Mouse (Mus musculus): ENCODE measurements around the gene Sbf2. TPM values are rescaled to one million over a fixed set of nuclear protein-coding genes. Genes with fewer than 3 reads are reported as not detected.

The Sbf2 gene
- polyA plus RNA-seq, 1 experiment, result 5.5 TPM

DNA sequence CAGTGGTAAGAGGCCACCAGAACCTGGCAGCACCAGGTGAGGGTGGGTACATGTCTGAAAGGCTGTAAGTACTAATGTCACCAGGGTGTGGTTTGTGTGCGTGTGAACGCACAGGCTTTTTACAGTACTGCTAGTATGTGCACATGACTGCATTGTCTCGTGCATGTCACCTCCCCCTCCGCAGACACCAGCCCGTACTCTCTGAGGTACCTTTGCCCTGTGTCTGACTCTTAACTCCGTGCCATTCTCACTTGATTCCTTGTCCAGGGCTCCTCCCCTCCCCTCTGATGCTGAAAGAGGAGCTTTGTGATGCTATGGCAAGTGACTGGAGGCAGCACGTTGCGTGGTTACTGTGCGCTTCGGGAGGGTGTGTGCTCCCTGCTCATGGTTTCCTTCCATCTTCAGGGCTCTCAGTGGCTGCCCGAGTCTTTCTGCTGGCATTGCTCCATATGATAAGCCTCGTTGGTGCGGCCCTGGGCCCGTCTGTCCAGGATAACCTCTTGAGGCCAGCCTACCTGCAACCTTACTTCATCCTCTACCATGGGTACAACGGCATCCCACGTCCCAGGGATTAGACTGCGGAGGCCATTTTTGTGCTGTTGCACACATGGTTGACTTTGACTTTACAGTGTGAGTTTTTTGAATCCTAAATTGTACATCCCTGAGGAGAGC, 315.8 kb downstream of the Sbf2 start:
- DNase-seq (ENCODE audit: low read depth in 1 of 2, low spot score in 2 of 2), result no peak
- no peaks in the 10 kb centered on the region for H3K4me1 ChIP-seq (ENCODE audit: control insufficient read depth, insufficient read depth, insufficient read length)
- WGBS, result 89% methylated on average over 17 of the region's 17 CpGs
- TF ChIP-seq CTCF (IDR thresholded peaks at IDR 0.05; ENCODE audit: extremely low read depth, insufficient read depth, insufficient read length, insufficient replicate concordance), result no peak
- TF ChIP-seq POLR2A (IDR thresholded peaks at IDR 0.05; ENCODE audit: low read depth, low read length), result no peak
- no peak overlapping the region for H3K4me3 ChIP-seq (ENCODE audit: extremely low read depth, insufficient read depth, insufficient read length)
- H3K27ac ChIP-seq (ENCODE audit: insufficient read depth, low read length), result no peak overlapping the region
- H3K27me3 ChIP-seq (ENCODE audit: control insufficient read depth, insufficient read depth, low read length), result no peaks in the 10 kb centered on the region
- no peaks in the 10 kb centered on the region for H3K36me3 ChIP-seq (ENCODE audit: control insufficient read depth, insufficient read depth, low read length)

DNA sequence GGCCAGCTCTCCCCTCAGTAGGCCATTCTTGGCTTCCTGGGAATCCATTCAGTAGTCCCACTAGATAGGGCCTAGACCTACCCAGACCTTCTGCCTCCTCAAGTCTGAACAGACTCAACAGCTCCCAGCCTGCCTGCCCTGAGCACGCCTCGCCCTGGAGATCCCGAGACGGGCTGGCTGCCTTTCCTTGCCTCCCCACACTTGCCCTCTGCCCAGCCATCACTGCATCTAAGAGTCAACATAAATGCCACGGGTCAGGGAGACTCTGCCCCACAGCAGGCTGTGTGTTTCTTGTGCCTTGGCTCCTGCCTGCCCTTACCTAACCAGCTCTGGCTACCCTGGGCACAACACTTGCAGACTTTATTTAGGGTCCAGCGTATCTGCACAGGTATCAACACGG, 316.6 kb downstream of the Sbf2 start:
- Histone ChIP-seq H3K4me3 (ENCODE audit: extremely low read depth, insufficient read depth, insufficient read length) (no peak overlapping the region), H3K27me3 (ENCODE audit: control insufficient read depth, insufficient read depth, low read length) (no peaks in the 10 kb centered on the region), H3K4me1 (ENCODE audit: control insufficient read depth, insufficient read depth, insufficient read length) (no peaks in the 10 kb centered on the region), H3K36me3 (ENCODE audit: control insufficient read depth, insufficient read depth, low read length) (no peaks in the 10 kb centered on the region), H3K27ac (ENCODE audit: insufficient read depth, low read length) (peak overlapping the region; percentile 67)
- 85% methylated on average over 7 of the region's 7 CpGs for WGBS
- DNase-seq (ENCODE audit: low read depth in 1 of 2, low spot score in 2 of 2), result no peak
- TF ChIP-seq POLR2A (IDR thresholded peaks at IDR 0.05; ENCODE audit: low read depth, low read length), result no peak
- no peak for TF ChIP-seq CTCF (IDR thresholded peaks at IDR 0.05; ENCODE audit: extremely low read depth, insufficient read depth, insufficient read length, insufficient replicate concordance)

DNA sequence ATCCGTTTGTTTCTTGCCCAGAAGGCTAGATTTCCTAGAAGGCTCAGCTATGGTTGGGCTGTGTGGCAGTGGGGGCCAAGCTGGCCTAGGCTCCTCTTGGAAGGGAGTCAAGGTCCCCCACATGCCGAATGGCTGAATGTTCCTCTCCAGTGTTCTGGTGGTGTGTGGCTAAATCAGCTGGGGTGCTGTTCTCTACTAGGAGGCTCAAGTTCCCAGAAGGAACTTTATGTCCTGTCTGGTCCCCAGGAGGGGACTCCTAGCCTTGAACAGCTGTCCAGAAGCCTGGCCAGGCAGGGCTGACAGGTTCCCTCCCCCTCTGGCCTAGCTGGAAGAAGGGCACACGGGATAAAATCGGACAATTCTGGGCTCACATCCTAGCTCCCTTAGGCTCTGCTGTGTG, 317.1 kb downstream of the Sbf2 start:
- WGBS, result 89% methylated on average over 4 of the region's 4 CpGs
- Histone ChIP-seq H3K27me3 (ENCODE audit: control insufficient read depth, insufficient read depth, low read length) (no peaks in the 10 kb centered on the region), H3K4me3 (ENCODE audit: extremely low read depth, insufficient read depth, insufficient read length) (no peak overlapping the region), H3K36me3 (ENCODE audit: control insufficient read depth, insufficient read depth, low read length) (no peaks in the 10 kb centered on the region), H3K4me1 (ENCODE audit: control insufficient read depth, insufficient read depth, insufficient read length) (no peaks in the 10 kb centered on the region), H3K27ac (ENCODE audit: insufficient read depth, low read length) (peak overlapping the region; percentile 67)
- DNase-seq (ENCODE audit: low read depth in 1 of 2, low spot score in 2 of 2), result no peak
- TF ChIP-seq CTCF (IDR thresholded peaks at IDR 0.05; ENCODE audit: extremely low read depth, insufficient read depth, insufficient read length, insufficient replicate concordance), result no peak
- no peak for TF ChIP-seq POLR2A (IDR thresholded peaks at IDR 0.05; ENCODE audit: low read depth, low read length)

DNA sequence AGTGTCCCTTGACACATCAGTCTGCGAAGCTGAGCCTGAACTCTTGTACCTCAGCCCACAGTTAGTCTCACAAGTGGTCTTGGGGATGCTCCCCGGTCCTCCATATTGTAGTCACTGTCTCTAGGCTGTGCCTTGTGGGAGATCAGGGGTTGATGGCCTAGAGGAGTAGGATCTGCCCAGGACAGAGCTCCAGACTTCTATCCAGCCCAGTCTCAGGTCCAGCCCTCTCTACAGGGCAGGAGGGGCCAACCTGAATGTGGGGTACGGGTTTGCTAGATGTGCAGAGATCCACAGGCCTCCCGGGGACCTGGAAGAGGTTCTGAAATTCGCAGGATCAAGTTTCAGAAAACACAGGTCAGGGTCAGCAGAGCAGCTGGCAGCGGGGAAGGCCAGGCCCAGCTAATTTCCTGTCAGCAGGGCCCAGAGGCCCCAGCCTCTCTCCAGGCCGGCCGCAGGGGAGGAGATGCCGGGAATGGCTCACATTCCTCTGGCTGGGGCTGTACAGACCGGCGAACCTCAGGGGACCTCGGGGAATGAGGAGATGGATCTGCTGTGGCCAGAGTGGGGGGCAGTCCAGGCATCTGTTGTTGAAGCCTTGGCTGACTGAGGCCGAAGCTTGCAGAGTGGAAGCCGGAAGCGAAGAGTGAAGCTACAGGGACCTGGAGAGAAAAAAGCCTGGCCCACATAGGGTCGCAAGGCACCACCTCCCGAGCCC, 317.7 kb downstream of the Sbf2 start:
- no peak for DNase-seq (ENCODE audit: low read depth in 1 of 2, low spot score in 2 of 2)
- no peak for TF ChIP-seq CTCF (IDR thresholded peaks at IDR 0.05; ENCODE audit: extremely low read depth, insufficient read depth, insufficient read length, insufficient replicate concordance)
- TF ChIP-seq POLR2A (IDR thresholded peaks at IDR 0.05; ENCODE audit: low read depth, low read length), result no peak
- 86% methylated on average over 17 of the region's 17 CpGs for WGBS
- no peak overlapping the region for H3K4me3 ChIP-seq (ENCODE audit: extremely low read depth, insufficient read depth, insufficient read length)
- no peaks in the 10 kb centered on the region for H3K4me1 ChIP-seq (ENCODE audit: control insufficient read depth, insufficient read depth, insufficient read length)
- no peaks in the 10 kb centered on the region for H3K27me3 ChIP-seq (ENCODE audit: control insufficient read depth, insufficient read depth, low read length)
- H3K27ac ChIP-seq (ENCODE audit: insufficient read depth, low read length), result peak overlapping the region; percentile 67
- H3K36me3 ChIP-seq (ENCODE audit: control insufficient read depth, insufficient read depth, low read length), result no peaks in the 10 kb centered on the region

DNA sequence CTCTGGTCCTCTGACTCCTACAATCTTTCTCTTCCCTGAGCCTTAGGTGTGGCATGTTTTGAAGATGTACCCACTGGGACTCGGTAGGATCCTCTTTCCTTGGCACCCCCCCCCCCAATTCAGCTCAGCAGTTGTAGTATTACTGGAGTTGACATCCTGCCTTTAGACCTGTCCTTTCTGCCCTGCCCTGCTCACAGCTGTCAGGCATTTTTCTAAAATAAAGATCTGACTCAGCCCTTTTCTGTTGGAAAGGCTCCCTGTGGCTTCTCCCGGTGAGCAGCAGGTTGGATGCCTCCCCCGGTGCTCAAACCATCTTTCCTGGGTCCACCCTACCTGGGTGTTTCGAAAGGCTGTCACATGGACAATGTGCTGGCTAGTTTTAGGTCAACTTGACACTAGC, 325.1 kb downstream of the Sbf2 start:
- Histone ChIP-seq H3K27ac (ENCODE audit: insufficient read depth, low read length) (no peak overlapping the region), H3K27me3 (ENCODE audit: control insufficient read depth, insufficient read depth, low read length) (no peaks in the 10 kb centered on the region), H3K4me3 (ENCODE audit: extremely low read depth, insufficient read depth, insufficient read length) (no peak overlapping the region), H3K4me1 (ENCODE audit: control insufficient read depth, insufficient read depth, insufficient read length) (peaks cover 25% of the 10 kb centered on the region; the same call in 1 of the 2 replicates), H3K36me3 (ENCODE audit: control insufficient read depth, insufficient read depth, low read length) (no peaks in the 10 kb centered on the region)
- no peak for DNase-seq (ENCODE audit: low read depth in 1 of 2, low spot score in 2 of 2)
- 82% methylated on average over 4 of the region's 4 CpGs for WGBS
- TF ChIP-seq POLR2A (IDR thresholded peaks at IDR 0.05; ENCODE audit: low read depth, low read length) (no peak), CTCF (IDR thresholded peaks at IDR 0.05; ENCODE audit: extremely low read depth, insufficient read depth, insufficient read length, insufficient replicate concordance) (no peak)

DNA sequence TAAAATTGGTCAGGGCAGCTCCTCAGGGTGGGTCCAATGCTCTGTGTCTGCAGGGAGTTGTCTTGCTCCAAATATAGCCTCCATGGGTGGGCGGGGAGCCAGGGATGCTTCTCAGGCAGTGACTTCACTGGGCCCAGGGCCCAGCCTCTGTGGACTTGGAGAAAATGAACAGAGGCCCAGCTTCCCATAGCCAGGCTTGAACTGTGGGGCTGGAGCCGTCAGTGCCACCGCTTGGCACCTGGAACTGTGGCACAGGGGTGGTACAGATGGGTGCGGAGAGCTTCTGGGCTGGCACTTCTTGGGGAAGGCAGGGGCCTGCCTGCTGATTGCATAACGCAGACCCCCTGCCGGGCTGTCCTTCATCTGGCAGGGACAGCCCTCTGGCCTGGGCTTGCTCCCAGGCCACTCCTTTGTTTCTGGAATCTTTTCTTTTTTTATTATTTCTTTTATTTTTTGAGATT, 326.0 kb downstream of the Sbf2 start:
- TF ChIP-seq POLR2A (IDR thresholded peaks at IDR 0.05; ENCODE audit: low read depth, low read length), result no peak
- TF ChIP-seq CTCF (IDR thresholded peaks at IDR 0.05; ENCODE audit: extremely low read depth, insufficient read depth, insufficient read length, insufficient replicate concordance), result no peak
- no peak for DNase-seq (ENCODE audit: low read depth in 1 of 2, low spot score in 2 of 2)
- 87% methylated on average over 6 of the region's 6 CpGs for WGBS
- Histone ChIP-seq H3K27ac (ENCODE audit: insufficient read depth, low read length) (peak overlapping the region; percentile 61), H3K27me3 (ENCODE audit: control insufficient read depth, insufficient read depth, low read length) (no peaks in the 10 kb centered on the region), H3K4me3 (ENCODE audit: extremely low read depth, insufficient read depth, insufficient read length) (no peak overlapping the region), H3K36me3 (ENCODE audit: control insufficient read depth, insufficient read depth, low read length) (0 out of 2 replicates have a peak, but pooled peaks cover 2% of the 10 kb centered on the region), H3K4me1 (ENCODE audit: control insufficient read depth, insufficient read depth, insufficient read length) (peaks cover 25% of the 10 kb centered on the region; the same call in 1 of the 2 replicates)

All from spleen, adult 2 months (tissue).